Mouse (Mus musculus) liver, embryonic 14.5 days (tissue): ENCODE results near the gene Lyzl4. TPM values are rescaled to one million over a fixed set of nuclear protein-coding genes. Genes with fewer than 3 reads are reported as not detected.

Source experiments
- ATAC-seq: fragments of 200-750 bp; cut with Nextera tagmentation; 2 replicates; pipeline ENCODE4 v1.8.0; 2017; ENCODE audit warnings: moderate number of reproducible peaks, mild to moderate bottlenecking, moderate library complexity; ENCODE audit not compliant: insufficient read depth
- DNase-seq, 3 experiments: peaks; one replicate each; pipeline ENCODE4 v3.0.0-alpha.2; 2012 to 2013; ENCODE audit warnings: low read depth in 3 of 3, low spot score in 3 of 3
- H3K27ac ChIP-seq: fragments of 300-500 bp; sonication (generic); 2 replicates; pipeline ENCODE4 v1.5.1; 2014; ENCODE audit warnings: moderate library complexity, mild to moderate bottlenecking, control low read depth, inconsistent platforms
- H3K27me3 ChIP-seq: fragments of 300-500 bp; sonication (generic); 2 replicates; pipeline ENCODE4 v1.6.1; 2014; ENCODE audit warnings: mild to moderate bottlenecking, low read length, moderate library complexity; ENCODE audit not compliant: control insufficient read depth, insufficient read depth
- H3K36me3 ChIP-seq: fragments of 300-500 bp; sonication (generic); replicated peaks from 2 replicates; pipeline ENCODE4 v1.6.1; 2014; ENCODE audit warnings: low read depth; ENCODE audit not compliant: control insufficient read depth, insufficient read depth
- H3K4me1 ChIP-seq, 2 experiments: fragments of 200-500 bp in 1 of 2; fragments of 300-500 bp in 1 of 2; sonication (generic) in 1 of 2; replicated peaks; 2 replicates each; pipeline ENCODE4 v1.6.1; 2012 to 2014; ENCODE audit warnings: antibody characterized with exemption in 1 of 2, inconsistent platforms in 1 of 2, low read length in 1 of 2; ENCODE audit not compliant: control insufficient read depth in 2 of 2, insufficient read depth in 2 of 2
- H3K4me2 ChIP-seq: fragments of 300-500 bp; sonication (generic); 2 replicates; pipeline ENCODE4 v1.6.1; 2014; ENCODE audit warnings: low read depth, mild to moderate bottlenecking, control low read depth, moderate library complexity
- H3K4me3 ChIP-seq, 2 experiments: fragments of 200-500 bp in 1 of 2; fragments of 300-500 bp in 1 of 2; sonication (generic) in 1 of 2; 2 replicates each; pipeline ENCODE4 v1.5.1; 2012 to 2014; ENCODE audit warnings: low read depth in 2 of 2, low read length in 2 of 2, mild to moderate bottlenecking in 2 of 2, control low read depth in 1 of 2, inconsistent platforms in 1 of 2, moderate library complexity in 1 of 2; ENCODE audit not compliant: insufficient read depth in 1 of 2
- H3K9ac ChIP-seq: fragments of 300-500 bp; sonication (generic); replicated peaks from 2 replicates; pipeline ENCODE4 v1.6.1; 2014; ENCODE audit warnings: mild to moderate bottlenecking, control low read depth, moderate library complexity
- H3K9me3 ChIP-seq: fragments of 300-500 bp; sonication (generic); 2 replicates; pipeline ENCODE4 v1.6.1; 2016; ENCODE audit warnings: low read length, mixed read lengths; ENCODE audit not compliant: control insufficient read depth
- CTCF ChIP-seq: IDR thresholded peaks from 2 replicates; pipeline ENCODE4 v1.5.1; 2016; ENCODE audit warnings: antibody characterized with exemption, low read depth, control low read depth
- EP300 ChIP-seq: IDR thresholded peaks from 2 replicates; pipeline ENCODE4 v1.6.1; 2016; ENCODE audit warnings: antibody characterized with exemption, low read depth
- WGBS: fragments of 180-500 bp; shearing (Covaris S2); extraction: QIAGEN DNeasy Blood & Tissue Kit; methylation state at CpG from one replicate; pipeline ENCODE4 v1.1.7; 2014; ENCODE audit not compliant: insufficient replicate concordance; 5-methylcytosine and 5-hydroxymethylcytosine counted together
- polyA plus RNA-seq, 2 experiments: library from polyadenylated mRNA; depleted of rRNA in 1 of 2; stranded (reverse) in 1 of 2; unstranded in 1 of 2; fragments of >200 nt; fragmentation: Nextera tagmentation in 1 of 2; extraction: Ambion mirVana in 1 of 2; gene quantifications; 2 replicates each; pipeline versions ENCODE4 v1.2.1 to v1.2.3; 2012 to 2014

Lyzl4 gene
- polyA plus RNA-seq, 2 experiments: 0.15 TPM; not detected in 1

DNA sequence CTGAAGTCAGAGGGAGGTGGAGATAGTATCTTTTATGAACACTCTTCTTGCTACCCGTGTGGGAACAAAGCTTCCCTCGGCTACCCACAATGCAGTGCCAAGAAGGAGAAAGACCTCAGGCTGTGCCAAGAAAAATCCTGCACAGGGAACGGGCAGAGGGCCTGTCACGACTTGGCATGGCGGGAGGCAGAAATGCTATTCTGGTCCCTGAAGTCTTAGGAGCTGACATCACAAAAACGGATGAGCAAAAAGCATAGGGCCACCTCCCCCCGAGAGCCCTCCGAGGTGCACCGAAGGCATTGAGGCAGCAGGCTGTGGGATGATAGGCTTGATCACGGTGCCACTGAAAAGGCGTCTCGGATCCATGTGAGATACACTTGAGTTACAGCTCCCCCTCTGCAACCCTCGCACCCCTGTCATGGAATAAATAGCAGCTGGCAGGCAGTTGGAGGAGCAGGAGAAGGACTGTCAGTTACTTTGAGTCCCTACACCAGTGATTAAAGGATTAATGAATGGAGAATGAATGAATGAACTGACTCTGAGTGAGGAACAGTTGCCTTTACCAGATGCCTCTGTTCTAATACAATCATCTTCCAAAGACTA lies 48.8 kb downstream of the Lyzl4 start:
- TF ChIP-seq EP300 (no peak), CTCF (no peak)
- Histone ChIP-seq H3K9me3 (no peaks in the 10 kb centered on the region), H3K9ac (no peak overlapping the region), H3K27me3 (no peaks in the 10 kb centered on the region), H3K4me3 (no peak overlapping the region), H3K36me3 (no peaks in the 10 kb centered on the region), H3K4me2 (no peak overlapping the region), H3K27ac (no peak overlapping the region), H3K4me1 (no peaks in the 10 kb centered on the region)
- DNase-seq (no peak), ATAC-seq (no peak)
- 63% methylated on average over 13 of the region's 13 CpGs for WGBS

GRCm38 (mm10) chr9:121589533-121589932 lies 52.4 kb downstream of the Lyzl4 start:
- ATAC-seq: no peak
- Histone ChIP-seq H3K27ac (no peak overlapping the region), H3K4me1 (no peaks in the 10 kb centered on the region), H3K9ac (no peak overlapping the region), H3K4me3 (no peak overlapping the region), H3K27me3 (no peaks in the 10 kb centered on the region), H3K9me3 (no peaks in the 10 kb centered on the region), H3K4me2 (no peak overlapping the region), H3K36me3 (no peaks in the 10 kb centered on the region)
- TF ChIP-seq CTCF (no peak), EP300 (no peak)
- 37% methylated on average over 2 of the region's 2 CpGs for WGBS
- DNase-seq: no peak

- ATAC-seq: no peak
- 30% methylated on average over 5 of the region's 5 CpGs for WGBS
- DNase-seq: no peak
Measured at GRCm38 (mm10) chr9:121574380-121574779, 67.5 kb downstream of the Lyzl4 start.

DNA sequence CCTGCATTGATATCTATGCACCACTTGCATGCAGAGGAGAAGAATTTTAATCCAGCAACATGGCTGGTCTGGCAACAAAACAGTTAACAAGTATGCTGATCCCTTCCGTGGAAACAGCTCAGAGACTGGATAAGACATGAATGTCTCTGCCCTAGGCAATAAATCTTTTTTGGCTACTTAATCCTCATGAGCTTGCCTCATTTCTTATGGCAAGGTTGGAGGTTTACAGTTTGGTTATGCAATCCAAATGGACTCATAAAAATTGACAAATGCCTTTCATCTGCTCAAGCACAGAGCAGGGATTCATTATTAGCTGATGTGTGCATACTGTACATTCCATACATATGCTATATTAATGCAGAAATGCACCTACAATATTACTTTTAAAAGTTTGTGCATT lies 73.4 kb downstream of the Lyzl4 start:
- ATAC-seq (no peak), DNase-seq (no peak)
- TF ChIP-seq CTCF (no peak), EP300 (no peak)
- Histone ChIP-seq H3K4me1 (0 out of 4 replicates have a peak, but pooled peaks cover 0 to 2% of the 10 kb centered on the region in 2 experiments), H3K9ac (no peak overlapping the region), H3K27ac (no peak overlapping the region), H3K9me3 (no peaks in the 10 kb centered on the region), H3K4me3 (no peak overlapping the region), H3K27me3 (no peaks in the 10 kb centered on the region), H3K4me2 (no peak overlapping the region), H3K36me3 (no peaks in the 10 kb centered on the region)
- WGBS: 17% methylated on average over 1 of the region's 1 CpGs

More at GRCm38 (mm10) chr9:121574380-121574779, 67.5 kb downstream of the Lyzl4 start:
- no peak overlapping the region for H3K4me2 ChIP-seq
- H3K27ac ChIP-seq: no peak overlapping the region
- H3K4me1 ChIP-seq: no peaks in the 10 kb centered on the region
- H3K4me3 ChIP-seq: no peak overlapping the region
- H3K9me3 ChIP-seq: no peaks in the 10 kb centered on the region
- no peaks in the 10 kb centered on the region for H3K36me3 ChIP-seq
- no peaks in the 10 kb centered on the region for H3K27me3 ChIP-seq
- no peak overlapping the region for H3K9ac ChIP-seq
- no peak for TF ChIP-seq EP300
- TF ChIP-seq CTCF: no peak

DNA sequence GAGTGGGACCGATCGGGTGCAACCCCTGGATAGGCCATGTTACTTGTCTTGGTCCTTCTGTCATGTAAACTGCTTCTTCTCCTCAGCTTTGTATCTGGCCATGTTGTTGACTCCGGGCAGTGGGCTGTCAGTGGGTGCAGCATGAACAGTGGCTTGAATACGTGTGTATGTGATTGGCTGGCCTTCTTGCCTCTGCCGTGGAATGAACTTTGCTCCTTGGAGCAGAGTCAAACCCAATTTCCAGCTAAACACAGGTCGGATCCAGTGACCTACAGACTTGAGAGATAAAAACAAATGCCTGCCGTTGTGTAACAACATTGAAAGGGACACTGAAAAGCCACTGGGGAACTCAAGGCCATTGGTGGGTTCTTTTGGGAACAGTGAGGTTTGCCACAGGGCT lies 75.5 kb downstream of the Lyzl4 start:
- WGBS: 58% methylated on average over 7 of the region's 7 CpGs
- H3K4me3 ChIP-seq: no peak overlapping the region
- no peak overlapping the region for H3K9ac ChIP-seq
- no peak overlapping the region for H3K27ac ChIP-seq
- H3K4me1 ChIP-seq: 0 out of 4 replicates have a peak, but pooled peaks cover 0 to 2% of the 10 kb centered on the region in 2 experiments
- H3K9me3 ChIP-seq: no peaks in the 10 kb centered on the region
- TF ChIP-seq EP300 (no peak), CTCF (no peak)
- H3K36me3 ChIP-seq: no peaks in the 10 kb centered on the region
- H3K4me2 ChIP-seq: no peak overlapping the region
- no peaks in the 10 kb centered on the region for H3K27me3 ChIP-seq
- DNase-seq: peak; percentile 2 to 18 (median 7)
- peak; percentile 33; the same call in 1 of the 2 replicates for ATAC-seq
